Mouse (Mus musculus): ENCODE measurements around the gene Chmp5.

DNA sequence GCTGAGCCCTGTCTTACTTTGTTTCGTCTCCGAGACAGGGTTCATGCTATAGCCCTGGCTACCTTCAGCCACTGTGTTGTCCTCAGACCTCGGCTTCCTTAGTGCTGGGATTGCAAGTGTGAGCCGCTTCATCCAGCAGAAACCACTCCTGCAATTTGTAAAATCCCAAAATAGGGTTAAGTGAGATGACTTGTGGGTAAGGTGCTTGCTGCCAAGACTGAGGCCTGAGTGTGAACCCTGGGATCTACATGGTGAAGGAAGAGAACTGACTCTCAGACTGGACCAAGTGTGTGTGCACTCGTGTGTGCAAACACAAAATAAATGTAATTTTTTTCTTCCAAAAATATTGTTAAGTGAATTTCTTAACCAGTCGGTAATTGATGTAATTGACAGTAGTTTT is 41.4 kb downstream of the Chmp5 start:
- no peak for TF ChIP-seq POLR2A (IDR thresholded peaks at IDR 0.05; ENCODE audit: borderline replicate concordance, control insufficient read depth, low read depth, low read length)
- no peak for TF ChIP-seq CTCF (IDR thresholded peaks at IDR 0.05; ENCODE audit: control insufficient read depth, insufficient read depth, low read length)

All from bone marrow, adult 2 months (tissue).